Mouse (Mus musculus) lung, postnatal 0 days (tissue): ENCODE results near the gene Alpk3.

ENCODE experiments used
- CTCF ChIP-seq: IDR thresholded peaks from 2 replicates; pipeline ENCODE4 v1.5.1; 2016; ENCODE audit warnings: antibody characterized with exemption, mild to moderate bottlenecking
- EP300 ChIP-seq: IDR thresholded peaks from 2 replicates; pipeline ENCODE4 v1.6.1; 2016; ENCODE audit warnings: antibody characterized with exemption, mild to moderate bottlenecking, control low read depth

DNA sequence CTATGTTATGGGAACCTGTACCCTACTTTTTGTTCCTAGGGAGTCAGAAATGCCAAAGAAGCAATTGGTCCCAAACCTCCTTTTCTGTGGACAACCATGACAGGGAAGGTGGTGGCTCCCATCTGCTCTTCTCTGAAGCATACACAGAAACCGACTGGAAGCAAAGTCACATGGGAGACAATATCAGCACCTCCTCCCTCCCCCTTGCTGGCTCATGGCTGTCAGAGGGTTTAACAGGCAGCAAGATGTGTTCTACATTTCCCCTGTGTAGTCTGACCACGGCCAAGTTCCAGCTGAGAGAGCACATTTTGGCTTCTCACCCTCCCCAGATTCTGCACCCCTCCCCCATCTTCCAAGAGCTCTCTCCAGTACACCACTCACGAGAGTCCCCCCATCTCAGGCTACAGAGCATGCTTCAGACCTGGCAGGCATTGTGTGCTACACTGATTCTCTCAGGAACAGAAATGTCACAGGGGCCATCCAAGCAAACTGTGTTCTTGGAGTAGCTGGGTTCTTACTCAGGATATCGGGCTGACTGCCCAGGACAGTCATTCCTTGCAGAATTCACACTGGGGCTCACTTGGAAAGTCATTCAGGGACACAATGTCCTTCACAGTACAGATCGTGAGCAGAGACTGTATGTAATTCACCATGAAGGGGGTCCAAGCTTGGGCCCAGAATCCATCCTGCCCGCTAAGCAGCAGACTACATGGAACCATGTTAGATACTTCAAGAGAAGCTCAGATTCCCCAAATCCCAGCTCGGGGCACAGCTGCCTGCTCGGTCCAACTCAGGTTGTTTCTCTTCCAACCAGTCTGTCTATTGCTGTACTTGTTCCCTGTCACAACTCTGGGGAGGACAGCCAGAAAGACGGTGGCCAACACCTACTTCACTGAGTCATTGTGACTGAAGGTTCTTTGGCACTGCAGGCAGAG, 52.6 kb downstream of the Alpk3 start:
- TF ChIP-seq EP300 (peak; percentile 70), CTCF (no peak)
